Mouse (Mus musculus) common myeloid progenitor, adult 5-6 weeks (primary cell): ENCODE measurements around the gene Sfxn1. TPM values are rescaled to one million over a fixed set of nuclear protein-coding genes. Genes with fewer than 3 reads are reported as not detected.

Experiments used
- ATAC-seq: replicated peaks from 2 replicates; pipeline ENCODE4 v1.8.0; 2016; ENCODE audit warnings: low read depth, mild to moderate bottlenecking, moderate TSS enrichment, inconsistent platforms; ENCODE audit not compliant: poor library complexity, severe bottlenecking
- total RNA-seq: library from RNA; stranded (forward); fragments of 200-1000, 187-1606 nt; gene quantifications from 2 replicates; pipeline ENCODE4 v1.2.3, GENCODE M21; 2017

Gene Sfxn1
- total RNA-seq, 1 experiment from 2014 or later, result 103 TPM

DNA sequence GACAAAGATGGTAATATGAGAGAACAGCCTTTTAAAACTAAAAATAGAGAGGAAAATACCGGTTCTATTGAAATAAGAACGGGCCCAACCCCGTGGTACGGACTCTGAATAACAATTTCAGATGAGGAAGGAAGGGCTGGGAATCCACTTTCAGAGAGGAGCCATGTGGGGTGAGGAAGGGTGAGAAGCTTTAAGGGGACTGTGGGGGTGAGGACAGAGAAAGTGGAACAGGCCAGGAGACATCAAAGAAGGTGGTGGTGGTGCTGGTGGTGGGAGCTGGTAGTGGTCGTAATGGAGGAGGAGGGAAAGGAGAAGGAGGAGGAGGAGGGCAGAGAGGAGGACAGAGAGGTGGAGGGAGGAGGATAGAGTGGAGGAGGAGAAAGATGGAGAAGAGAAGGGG lies 43.3 kb downstream of the Sfxn1 start:
- no peak for ATAC-seq

DNA sequence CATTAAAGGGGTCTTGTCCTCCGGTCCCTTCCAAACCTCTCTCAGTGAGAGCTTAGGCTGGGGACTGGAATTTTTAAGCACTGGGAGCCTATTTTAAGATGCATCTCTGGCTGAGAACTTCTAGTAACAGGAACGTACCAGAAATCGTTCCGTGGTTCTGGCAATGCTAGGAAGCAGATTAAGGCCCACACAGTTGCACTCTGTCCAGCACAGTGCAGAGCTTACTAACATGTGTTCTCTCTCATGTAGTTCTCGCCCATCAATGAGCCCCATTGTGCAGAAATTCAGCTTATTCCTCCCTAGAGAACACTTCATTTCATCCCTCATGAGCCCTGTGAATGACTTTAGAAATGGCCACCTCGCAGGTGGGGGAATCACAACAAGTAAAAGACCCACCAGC lies 44.1 kb downstream of the Sfxn1 start:
- no peak for ATAC-seq

DNA sequence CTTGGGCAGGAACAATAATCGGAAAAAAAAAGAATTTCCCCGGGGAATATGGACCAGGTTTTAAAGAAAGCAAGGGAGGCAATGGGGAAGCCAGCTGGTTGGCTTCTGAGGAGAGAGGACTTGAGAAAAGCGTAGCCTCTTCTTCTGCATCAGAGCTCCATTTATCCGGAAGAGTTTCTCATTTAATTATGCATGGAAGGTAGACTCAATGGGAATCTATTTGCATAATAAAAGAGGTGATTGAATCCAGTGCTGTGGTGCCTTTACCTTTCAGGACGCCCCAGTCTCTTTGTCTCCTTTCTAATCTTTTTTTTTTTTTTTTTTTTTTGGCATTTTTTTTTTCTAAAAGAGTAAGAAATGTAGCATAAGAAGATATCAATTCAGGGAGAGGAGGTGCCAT lies 46.7 kb downstream of the Sfxn1 start:
- no peak for ATAC-seq

DNA sequence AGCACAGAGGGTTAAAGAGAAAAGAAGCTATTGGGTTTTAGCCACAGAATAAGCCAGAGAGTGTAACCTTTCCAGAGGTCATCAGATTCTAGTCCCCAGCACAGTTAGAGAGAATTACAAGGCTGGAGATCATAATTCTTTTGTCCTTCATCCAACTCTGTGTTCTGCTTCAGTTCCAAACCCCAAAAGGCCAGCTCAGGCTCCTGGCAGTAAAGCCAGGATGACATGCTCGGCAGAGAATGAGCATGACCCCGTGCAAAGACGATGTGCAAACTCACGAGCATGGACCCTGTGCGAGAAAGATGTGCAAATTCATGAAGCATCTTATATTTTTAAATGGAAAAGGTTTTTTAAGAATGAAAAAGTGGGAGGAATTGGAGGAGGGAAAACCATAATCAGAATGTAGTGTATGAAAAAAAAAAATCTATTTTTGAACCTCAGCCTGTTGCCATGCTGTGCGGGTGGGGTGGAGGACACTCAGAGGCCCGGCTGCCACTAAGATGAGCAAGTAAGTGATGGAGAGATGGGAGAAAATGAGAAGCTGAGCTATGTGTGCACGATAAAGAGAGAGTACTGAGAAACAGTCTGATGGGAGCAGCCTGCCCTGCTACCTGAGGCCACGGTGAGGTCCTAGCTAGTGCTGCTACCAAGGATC lies 66.2 kb downstream of the Sfxn1 start:
- no peak for ATAC-seq

DNA sequence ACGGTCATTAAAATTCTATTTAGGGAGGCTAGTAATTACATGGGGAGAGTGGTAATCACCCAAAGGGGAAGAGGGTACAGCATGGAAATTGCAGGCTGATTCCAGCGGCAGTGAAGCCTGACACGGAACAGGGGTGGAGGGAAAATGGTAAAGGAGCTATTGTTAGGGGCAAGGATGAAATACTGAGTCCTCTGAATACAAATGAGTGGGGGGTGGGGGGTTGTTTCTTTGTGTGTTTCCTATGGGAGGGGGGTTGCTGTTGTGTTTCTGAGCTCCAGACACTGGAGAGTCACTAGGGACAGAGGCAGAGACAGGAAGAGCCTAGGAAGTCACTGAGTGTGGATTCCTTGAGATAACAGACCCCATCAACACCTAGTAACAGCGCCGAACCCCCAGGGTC lies 72.1 kb downstream of the Sfxn1 start:
- no peak for ATAC-seq

DNA sequence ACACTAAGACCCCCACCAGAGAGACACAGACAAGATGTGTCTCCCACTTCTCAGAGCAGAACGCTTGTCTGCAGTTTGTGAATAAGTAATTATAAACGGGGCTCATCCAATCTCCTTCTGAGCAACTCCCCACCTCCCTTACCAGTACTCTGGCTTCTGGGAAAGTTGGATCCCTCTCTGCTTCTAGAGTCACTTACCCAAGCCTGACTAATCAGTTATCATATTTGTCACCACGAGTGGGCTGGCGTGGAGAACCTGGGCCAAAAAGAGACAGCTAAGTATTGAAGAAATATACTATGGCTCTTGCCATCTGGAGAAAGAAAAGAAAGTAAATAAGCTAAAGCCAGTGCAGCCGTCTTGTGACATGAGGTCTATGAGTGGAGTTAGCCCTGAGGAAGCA lies 73.0 kb downstream of the Sfxn1 start:
- ATAC-seq, result no peak

DNA sequence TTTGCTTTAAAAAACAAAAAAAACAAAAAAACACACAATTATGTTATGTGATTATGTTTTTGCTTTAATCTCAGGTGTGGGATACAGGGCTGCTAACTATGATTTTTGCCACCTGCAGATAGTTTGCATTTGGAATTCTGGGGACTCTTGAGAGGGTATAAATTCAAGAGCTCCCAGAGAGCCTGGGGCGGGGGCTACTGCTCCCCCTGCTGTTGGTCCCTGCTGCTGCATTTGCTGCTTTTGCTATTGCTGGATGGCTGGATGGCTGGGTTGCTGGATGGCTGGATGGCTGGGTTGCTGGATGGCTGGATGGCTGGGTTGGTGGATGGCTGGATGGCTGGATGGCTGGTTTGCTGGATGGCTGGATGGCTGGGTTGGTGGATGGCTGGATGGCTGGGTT lies 75.7 kb downstream of the Sfxn1 start:
- no peak for ATAC-seq

DNA sequence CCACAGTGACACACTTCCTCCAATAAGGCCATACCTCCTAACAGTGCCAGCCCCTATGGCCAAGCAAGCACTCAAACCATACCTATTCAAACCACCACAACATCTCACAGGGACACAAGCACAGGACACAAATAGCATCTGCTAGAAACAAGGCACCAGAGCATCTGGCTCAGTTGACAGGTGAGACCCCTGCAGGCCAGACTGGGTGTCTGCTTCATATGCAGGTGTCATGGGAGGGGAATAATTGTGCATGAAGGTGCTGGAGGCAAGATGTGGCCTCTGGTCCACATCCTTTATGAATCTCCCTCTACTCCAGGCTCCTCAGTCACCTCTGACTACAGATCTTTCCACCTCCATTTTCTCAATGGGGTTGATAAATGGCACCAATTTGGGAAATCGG lies 80.8 kb downstream of the Sfxn1 start:
- ATAC-seq, result no peak

DNA sequence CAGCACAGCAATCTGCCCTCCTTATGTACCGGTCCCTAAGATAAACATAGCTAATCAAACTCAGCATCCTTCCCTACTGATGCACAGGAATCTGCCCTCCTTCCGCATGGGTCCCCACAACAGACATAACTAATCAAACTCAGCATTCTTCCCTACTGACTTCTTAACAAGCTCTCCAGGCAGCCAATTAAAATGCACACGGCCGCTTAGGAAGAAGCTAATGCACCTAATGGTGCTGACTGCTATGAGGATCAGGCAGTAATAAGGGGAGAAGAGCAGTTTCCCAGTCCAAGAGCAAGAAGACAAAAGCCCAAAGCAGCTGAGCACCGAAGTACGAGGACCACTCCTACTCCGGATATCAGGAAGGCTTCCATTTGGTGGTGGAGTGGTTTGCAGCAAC lies 81.2 kb downstream of the Sfxn1 start:
- no peak for ATAC-seq

DNA sequence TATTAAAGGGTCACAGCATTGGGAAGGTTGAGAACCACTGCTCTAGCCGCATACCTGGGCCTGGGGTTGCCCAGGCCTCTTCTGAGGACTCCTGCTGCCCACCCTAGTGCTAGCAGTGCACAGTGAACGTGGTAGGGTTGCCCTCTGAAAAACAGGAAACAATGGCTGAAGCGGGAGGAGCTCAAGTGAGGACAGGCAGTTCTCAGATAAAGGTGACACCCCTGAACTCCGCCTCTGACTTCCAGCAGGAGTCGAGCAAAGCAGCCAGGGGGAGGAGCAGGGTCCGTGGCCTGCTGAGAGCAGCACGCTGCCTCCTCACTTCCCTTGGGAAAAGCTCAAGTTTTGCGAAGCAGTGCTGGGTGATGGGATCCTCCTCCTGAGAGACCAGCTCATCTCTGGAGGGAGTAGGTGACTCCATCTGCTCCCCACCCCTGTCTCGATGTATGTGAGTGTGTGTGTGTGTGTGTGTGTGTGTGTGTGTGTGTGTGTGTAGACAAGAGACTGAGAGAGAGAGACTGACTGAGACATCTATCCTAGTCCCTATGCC lies 82.1 kb downstream of the Sfxn1 start:
- ATAC-seq, result peak; percentile 80

DNA sequence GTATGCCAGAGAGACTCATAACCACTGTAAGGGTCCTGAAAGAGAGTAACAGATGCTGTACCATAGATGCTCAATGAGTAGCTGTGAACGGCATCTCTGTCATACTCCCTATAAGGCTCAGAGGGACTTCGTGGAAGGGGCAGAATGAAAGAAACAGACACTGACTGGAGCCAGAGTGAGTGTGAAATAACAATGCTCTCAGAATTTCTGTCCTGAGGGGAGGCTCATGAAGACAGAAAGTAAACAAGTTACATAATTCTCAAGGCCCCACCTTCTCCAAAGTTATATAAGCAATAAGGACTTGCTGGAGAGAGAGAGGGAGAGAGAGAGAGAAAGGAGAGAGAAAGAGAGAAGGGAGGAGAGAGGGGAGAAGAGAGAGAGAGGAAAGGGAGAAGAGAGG lies 84.2 kb downstream of the Sfxn1 start:
- no peak for ATAC-seq

Other genes with a start within 250 kb of the Sfxn1 start
- gene Drd1, start 16.2 kb upstream of the Sfxn1 start, total RNA-seq, result 0.27 TPM in 1 of 2 replicates, not detected in the other
- gene Hrh2, start 120.3 kb downstream of the Sfxn1 start, total RNA-seq, result 3.8 and 4.3 TPM in 2 replicates